Mouse (Mus musculus): ENCODE data around the gene Hist3h2a.
"Not testable (repeated sequence)": the region's sequence is repeated elsewhere in the genome, so short reads cannot be mapped to it uniquely, and the experiment has no call there.

Hist3h2a gene

DNA sequence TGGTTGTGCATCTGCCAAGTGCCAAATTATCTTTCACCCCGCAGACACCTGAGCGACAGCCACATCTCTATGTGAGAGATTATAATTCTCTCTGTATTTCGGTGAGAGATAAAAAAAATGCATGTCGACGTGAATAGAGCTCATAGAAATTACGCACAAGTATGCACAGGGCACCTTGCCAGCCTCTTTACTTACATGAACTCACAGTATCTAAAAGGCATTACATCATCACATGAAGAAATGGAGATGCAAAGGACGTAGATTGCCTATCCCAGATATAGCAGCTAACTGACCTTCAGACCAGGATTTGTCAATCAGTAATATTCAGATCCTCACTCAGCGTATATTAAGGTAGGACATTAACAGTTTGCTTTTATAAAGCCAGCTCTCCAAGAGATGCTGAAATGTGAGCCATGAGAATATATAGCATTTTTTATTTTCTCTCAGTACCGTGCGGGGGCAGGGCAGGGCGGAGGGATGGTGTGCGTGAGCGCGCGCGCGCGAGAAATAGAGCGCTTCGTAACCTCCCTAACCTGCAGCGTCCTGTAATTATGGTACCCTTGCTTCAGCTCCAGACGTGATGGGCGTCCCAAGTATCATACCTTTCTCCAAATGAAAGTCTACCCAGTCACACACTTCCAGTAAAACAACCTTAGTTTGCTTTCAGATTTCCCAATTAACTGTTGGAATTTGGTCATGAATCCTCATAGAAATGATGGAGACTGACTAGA, 6.5 kb upstream of the Hist3h2a start:
- DNase-seq (ENCODE audit: low spot score): no peak

DNA sequence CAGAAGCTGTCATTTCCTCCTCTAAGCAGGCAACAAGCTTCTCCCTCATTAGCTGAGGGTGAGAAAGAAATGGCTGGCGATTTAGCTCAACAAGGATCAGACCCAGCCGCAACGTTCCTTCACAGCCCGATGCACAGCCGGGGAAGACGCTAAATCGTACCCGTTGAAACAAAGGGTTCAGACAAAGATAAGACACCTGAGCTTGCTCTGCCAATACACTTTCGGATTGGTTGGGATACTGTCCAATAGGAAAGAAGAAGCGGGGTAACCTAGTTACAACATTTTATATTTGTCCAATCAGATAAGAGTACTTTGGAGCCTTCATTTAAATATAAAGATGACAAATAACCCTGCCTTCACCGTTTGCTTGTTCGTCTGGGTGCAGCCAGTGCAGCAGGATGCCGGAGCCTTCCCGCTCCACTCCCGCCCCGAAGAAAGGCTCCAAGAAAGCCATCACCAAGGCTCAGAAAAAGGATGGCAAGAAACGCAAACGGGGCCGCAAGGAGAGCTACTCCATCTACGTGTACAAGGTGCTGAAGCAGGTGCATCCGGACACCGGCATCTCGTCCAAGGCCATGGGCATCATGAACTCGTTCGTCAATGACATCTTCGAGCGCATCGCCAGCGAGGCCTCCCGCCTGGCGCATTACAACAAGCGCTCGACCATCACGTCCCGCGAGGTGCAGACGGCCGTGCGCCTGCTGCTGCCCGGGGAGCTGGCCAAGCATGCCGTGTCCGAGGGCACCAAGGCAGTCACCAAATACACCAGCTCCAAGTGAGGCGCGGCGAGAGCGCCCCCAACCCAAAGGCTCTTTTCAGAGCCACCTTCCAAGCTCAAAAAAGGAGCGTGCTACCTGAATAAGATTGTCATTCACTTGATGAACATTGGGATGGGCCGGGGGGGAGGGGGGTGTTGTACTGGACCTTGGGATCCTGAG, 5.7 kb upstream of the Hist3h2a start, which contains the start of gene Hist3h2ba:
TSS of gene Hist3h2ba (plus strand) at position 379 of the 938 bp plus-strand sequence.
- no peak for DNase-seq (ENCODE audit: low spot score)

GRCm38 (mm10) chr11:58949480-58950431, 4.7 kb upstream of the Hist3h2a start:
- DNase-seq (ENCODE audit: low spot score): no peak

DNA sequence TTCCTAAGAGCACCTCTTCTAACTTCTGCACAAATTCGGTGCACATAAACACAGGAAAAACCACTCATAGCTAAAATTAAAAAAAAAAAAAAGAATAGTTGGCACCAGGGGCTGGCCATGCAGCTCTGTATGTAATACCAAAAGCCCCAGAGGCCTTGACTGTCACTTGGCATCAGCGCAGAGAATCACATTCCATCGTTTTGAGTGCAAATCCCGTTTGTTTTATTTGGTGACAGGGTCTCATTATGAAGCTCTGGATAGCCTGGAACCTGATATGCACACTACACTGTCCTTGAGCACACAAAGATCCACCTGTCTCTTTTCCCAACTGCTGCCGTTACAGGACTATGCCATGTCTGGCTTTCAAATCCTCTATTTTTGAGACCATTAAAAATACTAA, 3.3 kb upstream of the Hist3h2a start:
- no peak for DNase-seq (ENCODE audit: low spot score)

DNA sequence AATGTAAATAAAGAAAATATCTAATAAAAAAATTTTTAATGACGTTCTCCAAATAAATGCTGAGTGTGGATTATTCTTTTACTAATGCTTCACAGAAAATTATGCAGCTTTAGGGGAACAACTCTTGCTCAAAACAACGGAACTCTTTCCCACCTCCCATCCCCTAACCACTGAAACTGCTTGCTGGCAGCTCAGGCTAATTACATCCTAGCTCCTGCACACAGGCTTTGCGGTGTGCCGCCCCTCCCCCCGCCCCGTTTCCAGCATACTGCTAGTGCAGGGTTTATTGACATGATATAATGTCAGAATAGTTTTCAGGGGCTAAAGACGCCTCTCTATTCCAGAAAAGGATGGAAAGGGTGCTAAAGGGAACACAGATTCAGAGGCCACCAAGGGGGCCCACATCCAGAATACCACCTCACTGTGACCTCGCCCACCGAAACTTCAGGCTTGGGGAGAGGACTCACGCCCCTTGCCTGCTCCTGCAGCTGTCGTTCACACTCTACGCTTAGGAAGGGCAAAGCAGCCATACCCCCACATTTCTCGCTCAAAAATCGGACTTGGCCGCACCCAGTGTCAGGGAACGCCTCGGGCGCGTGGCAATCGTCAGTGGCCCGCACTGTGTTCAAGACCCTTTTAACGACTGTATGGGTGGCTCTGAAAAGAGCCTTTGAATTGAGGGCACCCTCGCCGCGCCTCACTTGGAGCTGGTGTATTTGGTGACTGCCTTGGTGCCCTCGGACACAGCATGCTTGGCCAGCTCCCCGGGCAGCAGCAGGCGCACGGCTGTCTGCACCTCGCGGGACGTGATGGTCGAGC, 925 bp upstream of the Hist3h2a start:
- no peak for DNase-seq (ENCODE audit: low spot score)

GRCm38 (mm10) chr11:58954170-58954419, 390 bp upstream of the Hist3h2a start:
- DNase-seq (ENCODE audit: low spot score): not testable (repeated sequence)

- no peak for DNase-seq (ENCODE audit: low spot score)
Measured at GRCm38 (mm10) chr11:58955143-58955867, 820 bp downstream of the Hist3h2a start.

DNA sequence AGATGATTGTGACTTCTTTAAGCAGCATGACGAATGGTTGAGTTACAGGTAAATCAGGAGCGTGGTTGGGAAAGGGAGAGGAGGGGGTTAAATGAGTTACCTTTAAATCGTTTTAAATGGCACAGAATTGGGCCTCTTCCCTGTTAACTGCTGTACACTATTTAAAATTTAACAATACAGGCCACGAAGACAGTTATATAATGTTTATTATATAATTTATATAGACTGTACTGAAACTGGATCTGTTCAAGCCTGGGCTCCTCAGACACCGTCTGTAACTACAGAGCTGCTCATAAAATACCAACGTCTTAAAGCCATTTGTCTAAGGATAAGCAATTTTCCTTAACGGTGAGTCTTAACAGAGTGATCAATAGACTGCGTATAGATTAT, 1.4 kb downstream of the Hist3h2a start:
- no peak for DNase-seq (ENCODE audit: low spot score)

DNA sequence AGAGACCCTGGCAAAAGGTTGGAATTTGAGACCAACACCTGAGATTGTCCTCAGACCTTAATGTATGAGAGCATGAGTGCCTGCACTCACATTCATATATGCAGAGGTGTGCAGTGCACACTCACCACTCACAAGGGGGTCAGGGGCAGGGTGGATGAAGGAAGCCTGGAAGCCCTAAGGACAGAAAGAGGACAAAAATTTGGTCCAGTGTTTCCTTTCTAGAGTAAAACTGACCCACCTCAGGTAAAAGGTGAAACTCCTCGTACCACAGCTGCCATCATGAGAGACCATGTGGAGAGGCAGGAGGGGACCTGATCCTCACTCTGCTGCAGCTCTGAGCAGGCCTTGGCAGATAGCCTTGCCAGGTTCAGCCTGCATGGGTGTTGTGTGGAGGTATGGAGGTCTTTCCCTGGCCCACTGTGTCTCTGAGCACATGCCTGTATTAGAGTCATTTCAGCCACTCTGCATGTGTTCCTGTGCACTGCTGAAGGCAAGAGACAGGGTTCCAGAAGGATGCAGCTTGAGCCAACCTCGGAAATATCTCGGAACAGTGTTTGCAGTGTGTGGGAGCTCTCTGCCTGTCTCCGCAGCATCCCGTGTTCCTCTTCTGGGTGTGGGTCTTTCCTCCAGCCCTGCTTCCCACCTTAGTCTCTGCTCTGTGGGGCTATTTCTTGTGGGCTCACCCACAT, 2.9 kb downstream of the Hist3h2a start:
- DNase-seq (ENCODE audit: low spot score): no peak

DNA sequence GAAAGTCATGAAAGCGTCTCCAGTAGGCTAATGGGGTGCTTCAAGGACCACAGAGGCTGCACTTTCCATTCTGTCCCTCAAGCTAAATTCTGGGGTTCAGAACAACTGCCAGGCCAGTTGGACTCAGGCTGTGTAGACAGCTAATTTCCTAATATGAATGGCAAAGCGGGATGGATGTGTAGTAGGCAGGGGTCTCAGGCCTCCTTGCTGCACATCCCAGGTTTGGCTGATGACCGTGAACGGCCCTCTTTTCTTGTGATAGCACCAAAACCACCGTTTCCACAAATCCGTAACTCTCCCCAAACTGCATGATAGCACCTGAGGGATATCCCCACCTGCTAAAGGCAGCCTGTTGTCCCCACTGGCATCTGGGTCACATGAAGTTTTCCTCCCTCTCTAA, 4.1 kb downstream of the Hist3h2a start:
- no peak for DNase-seq (ENCODE audit: low spot score)

DNA sequence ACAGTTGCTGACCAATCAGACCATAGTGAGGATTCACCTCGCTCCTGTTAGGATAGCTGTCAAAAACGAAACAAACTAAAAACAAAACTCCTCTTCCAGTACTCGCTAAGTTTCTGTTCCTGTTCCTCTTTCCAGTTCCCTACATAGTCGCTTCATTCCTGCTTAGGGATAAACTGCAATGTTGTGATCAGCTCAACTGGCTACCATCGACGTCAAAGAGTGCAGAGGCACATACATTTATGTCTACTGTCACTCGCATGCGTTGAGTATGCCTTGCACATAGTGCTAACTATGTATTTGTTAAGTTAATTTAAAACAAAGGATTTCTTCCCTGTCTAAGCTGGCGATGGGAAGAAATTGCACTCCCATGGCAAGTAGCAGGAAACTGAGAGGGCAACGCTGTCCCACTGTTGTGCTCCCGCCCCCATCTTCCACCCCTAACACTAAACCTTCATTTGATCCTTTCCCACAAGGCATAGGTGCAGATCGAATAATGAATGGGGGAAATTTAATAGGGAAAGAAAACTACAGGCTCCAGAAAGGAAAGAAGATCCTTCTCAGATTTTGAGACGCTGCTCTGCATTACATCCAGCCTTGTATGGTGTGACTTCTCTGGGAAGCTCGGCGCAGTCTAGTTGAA, 4.8 kb downstream of the Hist3h2a start:
- no peak for DNase-seq (ENCODE audit: low spot score)

DNA sequence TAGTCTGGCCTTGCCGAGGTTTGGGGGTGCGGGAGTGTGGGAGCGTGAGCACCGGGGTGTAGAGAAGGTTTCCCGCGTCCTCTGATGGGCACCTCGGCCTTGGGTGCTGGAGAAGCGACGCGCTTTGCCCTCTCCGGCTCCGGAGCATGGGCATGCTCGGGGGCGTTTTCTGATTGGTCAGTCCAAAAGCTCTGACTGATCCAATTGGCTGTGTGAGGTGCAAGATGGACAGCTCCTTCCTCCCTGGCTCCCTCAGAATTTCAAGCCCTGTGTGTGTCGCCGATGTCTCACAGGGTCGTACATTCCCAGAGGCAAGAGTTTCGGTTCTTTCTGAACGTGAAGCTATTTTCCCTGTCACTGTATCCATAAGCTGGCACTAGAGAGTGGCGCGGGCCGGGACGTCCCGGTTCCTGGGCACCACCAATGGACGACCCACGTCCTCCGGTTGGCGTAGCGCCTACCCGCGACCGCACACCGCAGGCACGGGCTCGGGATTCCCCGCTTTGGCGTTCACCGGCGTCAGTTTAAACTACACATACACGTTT, 5.5 kb downstream of the Hist3h2a start:
- DNase-seq (ENCODE audit: low spot score): peak; percentile 81

DNA sequence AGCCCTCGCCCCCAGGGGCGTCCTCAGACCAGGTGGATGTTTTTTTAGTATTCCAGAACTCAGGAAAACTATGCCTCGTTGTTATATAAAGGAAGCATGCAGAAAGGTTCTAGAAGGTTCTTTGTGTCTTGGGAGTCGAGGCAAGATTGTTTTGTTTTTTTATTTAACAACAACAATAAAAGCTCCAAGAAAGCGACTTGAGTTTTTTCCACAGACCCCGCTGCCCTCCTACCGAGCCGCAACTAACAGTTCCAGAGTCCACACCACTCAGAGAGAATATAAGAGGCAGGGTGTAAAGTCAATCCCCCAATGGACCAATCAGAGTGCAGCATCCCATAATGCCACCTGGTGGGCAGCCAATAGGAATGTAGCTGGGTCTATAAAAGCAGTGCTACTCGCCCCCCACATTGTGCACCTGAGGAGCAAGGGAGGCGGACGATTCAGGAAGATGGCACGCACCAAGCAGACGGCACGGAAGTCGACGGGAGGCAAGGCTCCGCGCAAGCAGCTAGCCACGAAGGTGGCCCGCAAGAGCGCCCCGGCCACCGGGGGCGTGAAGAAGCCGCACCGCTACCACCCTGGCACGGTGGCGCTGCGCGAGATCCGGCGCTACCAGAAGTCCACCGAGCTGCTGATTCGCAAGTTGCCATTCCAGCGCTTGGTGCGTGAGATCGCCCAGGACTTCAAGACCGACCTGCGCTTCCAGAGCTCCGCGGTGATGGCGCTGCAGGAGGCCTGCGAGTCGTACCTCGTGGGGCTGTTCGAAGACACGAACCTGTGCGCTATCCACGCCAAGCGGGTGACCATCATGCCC, 7.1 kb downstream of the Hist3h2a start:
- DNase-seq (ENCODE audit: low spot score): no peak

GRCm38 (mm10) chr11:58963543-58963942, 9.1 kb downstream of the Hist3h2a start:
- no peak for DNase-seq (ENCODE audit: low spot score)

GRCm38 (mm10) chr11:58964216-58964615, 9.7 kb downstream of the Hist3h2a start:
- no peak for DNase-seq (ENCODE audit: low spot score)

DNA sequence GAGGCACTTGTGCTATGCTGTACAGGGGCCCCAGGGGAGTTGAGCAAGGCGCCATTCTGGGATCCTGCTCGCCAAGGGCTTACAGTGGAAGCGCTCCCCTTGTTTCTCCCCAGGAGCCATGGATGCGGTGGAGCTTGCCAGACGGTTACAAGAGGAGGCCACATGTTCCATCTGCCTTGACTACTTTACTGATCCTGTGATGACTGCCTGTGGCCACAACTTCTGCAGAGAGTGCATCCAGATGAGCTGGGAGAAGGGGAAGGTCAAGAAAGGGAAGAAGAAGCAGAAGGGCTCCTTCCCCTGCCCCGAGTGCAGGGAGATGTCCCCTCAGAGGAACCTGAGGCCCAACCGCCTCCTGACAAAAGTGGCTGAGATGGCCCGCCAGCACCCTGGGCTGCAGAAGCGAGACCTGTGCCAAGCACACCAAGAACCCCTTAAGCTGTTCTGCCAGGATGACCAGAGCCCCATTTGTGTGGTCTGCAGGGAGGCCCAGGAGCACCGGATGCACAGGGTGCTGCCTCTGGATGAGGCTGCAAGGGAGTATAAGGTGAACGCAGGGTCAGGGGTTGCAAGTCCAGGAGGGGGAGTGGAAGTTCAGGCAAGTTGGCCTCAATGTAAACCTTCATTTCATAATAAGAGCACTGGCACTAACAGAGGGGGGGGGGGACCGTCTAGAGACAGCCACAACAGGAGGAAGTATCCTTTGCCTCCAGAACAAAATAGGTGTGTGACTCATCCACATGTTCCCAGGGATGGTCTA, 10.7 kb downstream of the Hist3h2a start:
- no peak for DNase-seq (ENCODE audit: low spot score)

- DNase-seq (ENCODE audit: low spot score): no peak
Measured at GRCm38 (mm10) chr11:58967346-58967745, 12.9 kb downstream of the Hist3h2a start.

GRCm38 (mm10) chr11:58968551-58968950, 14.1 kb downstream of the Hist3h2a start:
- no peak for DNase-seq (ENCODE audit: low spot score)

Measured in adipocyte (in vitro differentiated cells).